Mouse (Mus musculus): ENCODE results near the gene Shb. TPM values are rescaled to one million over a fixed set of nuclear protein-coding genes. Genes with fewer than 3 reads are reported as not detected.
A peak's percentile ranks its signal among the peaks of the same experiment; 100 is the strongest.

The Shb gene
- polyA plus RNA-seq, 1 experiment from 2014 or later = 5.5 TPM

- ATAC-seq (ENCODE audit: low FRiP score, low TSS enrichment) (no peak), DNase-seq (ENCODE audit: low spot score) (no peak)
- TF ChIP-seq CTCF (IDR thresholded peaks at IDR 0.05; ENCODE audit: low read depth) (no peak), EP300 (optimal IDR thresholded peaks at IDR 0.05) (no peak)
- Histone ChIP-seq H3K4me3 (ENCODE audit: low read depth, low read length) (no peak overlapping the region), H3K4me1 (replicated peaks; ENCODE audit: control insufficient read depth, insufficient read depth) (peaks cover 11% of the 10 kb centered on the region), H3K36me3 (ENCODE audit: control insufficient read depth, insufficient read depth, low read length) (no peaks in the 10 kb centered on the region), H3K27me3 (ENCODE audit: control insufficient read depth, insufficient read depth, low read length) (no peaks in the 10 kb centered on the region), H3K9ac (ENCODE audit: low read length) (no peak overlapping the region), H3K4me2 (replicated peaks; ENCODE audit: low read depth) (no peak overlapping the region), H3K9me3 (ENCODE audit: control insufficient read depth, low read length) (no peaks in the 10 kb centered on the region), H3K27ac (replicated peaks) (peak overlapping the region; percentile 61; the same call in 1 of the 2 replicates)
- 66% methylated on average over 12 of the region's 12 CpGs for WGBS
Observed at GRCm38 (mm10) chr4:45467115-45467912, 65.0 kb downstream of the Shb start.

DNA sequence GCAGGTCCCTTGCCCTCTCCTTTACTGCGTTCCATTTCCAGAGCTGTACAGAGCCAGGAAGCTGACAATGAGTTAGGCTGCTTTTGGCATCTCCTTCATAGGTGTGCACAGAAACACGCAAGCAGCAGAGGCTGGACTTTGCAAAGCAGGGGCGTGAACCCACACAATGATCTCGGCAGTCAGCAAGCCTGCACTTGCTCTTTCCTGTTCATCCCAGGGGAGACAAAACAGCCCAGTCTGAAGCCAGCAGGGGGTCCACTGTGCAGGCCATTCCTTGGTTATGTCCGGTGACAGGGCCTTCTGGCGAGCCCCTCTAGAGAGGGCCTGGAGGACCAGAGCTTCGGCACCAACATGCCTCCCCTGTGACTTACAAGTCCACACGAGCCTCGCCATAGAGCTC, 67.3 kb downstream of the Shb start:
- WGBS = 62% methylated on average over 9 of the region's 9 CpGs
- no peak overlapping the region for H3K9ac ChIP-seq (ENCODE audit: low read length)
- no peaks in the 10 kb centered on the region for H3K27me3 ChIP-seq (ENCODE audit: control insufficient read depth, insufficient read depth, low read length)
- peak overlapping the region; percentile 53 for H3K27ac ChIP-seq (replicated peaks)
- H3K4me2 ChIP-seq (replicated peaks; ENCODE audit: low read depth) = no peak overlapping the region
- no peak for ATAC-seq (ENCODE audit: low FRiP score, low TSS enrichment)
- no peaks in the 10 kb centered on the region for H3K9me3 ChIP-seq (ENCODE audit: control insufficient read depth, low read length)
- no peak for DNase-seq (ENCODE audit: low spot score)
- H3K4me3 ChIP-seq (ENCODE audit: low read depth, low read length) = no peak overlapping the region
- H3K36me3 ChIP-seq (ENCODE audit: control insufficient read depth, insufficient read depth, low read length) = no peaks in the 10 kb centered on the region
- peaks cover 4% of the 10 kb centered on the region; the same call in 1 of the 2 replicates for H3K4me1 ChIP-seq (replicated peaks; ENCODE audit: control insufficient read depth, insufficient read depth)
- TF ChIP-seq EP300 (optimal IDR thresholded peaks at IDR 0.05) = no peak
- no peak for TF ChIP-seq CTCF (IDR thresholded peaks at IDR 0.05; ENCODE audit: low read depth)

DNA sequence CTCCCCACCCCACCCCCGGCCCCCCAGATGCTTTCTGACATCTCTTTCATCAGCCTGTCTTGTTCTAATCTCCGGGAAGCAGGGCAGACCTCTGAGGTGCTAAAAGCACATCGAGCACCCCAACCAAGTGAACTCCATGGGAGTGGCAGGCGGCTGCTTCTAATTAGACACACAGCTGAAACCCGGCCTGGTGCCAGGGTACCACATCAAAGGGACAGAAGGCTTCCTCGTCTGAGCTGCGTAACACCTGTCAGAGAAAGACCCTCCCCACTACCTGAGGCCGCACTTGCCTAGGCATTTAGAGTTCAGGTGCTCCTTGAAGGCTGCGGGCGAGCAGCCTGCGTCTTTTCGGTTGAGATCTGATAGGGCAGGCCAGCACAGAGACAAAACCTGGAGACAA, 67.7 kb downstream of the Shb start:
- WGBS = 59% methylated on average over 12 of the region's 12 CpGs
- Histone ChIP-seq H3K9ac (ENCODE audit: low read length) (no peak overlapping the region), H3K9me3 (ENCODE audit: control insufficient read depth, low read length) (no peaks in the 10 kb centered on the region), H3K4me2 (replicated peaks; ENCODE audit: low read depth) (no peak overlapping the region), H3K27ac (replicated peaks) (peak overlapping the region; percentile 53), H3K4me3 (ENCODE audit: low read depth, low read length) (no peak overlapping the region), H3K36me3 (ENCODE audit: control insufficient read depth, insufficient read depth, low read length) (no peaks in the 10 kb centered on the region), H3K27me3 (ENCODE audit: control insufficient read depth, insufficient read depth, low read length) (no peaks in the 10 kb centered on the region), H3K4me1 (replicated peaks; ENCODE audit: control insufficient read depth, insufficient read depth) (peaks cover 4% of the 10 kb centered on the region; the same call in 1 of the 2 replicates)
- DNase-seq (ENCODE audit: low spot score) (no peak), ATAC-seq (ENCODE audit: low FRiP score, low TSS enrichment) (no peak)
- TF ChIP-seq CTCF (IDR thresholded peaks at IDR 0.05; ENCODE audit: low read depth) (no peak), EP300 (optimal IDR thresholded peaks at IDR 0.05) (no peak)

DNA sequence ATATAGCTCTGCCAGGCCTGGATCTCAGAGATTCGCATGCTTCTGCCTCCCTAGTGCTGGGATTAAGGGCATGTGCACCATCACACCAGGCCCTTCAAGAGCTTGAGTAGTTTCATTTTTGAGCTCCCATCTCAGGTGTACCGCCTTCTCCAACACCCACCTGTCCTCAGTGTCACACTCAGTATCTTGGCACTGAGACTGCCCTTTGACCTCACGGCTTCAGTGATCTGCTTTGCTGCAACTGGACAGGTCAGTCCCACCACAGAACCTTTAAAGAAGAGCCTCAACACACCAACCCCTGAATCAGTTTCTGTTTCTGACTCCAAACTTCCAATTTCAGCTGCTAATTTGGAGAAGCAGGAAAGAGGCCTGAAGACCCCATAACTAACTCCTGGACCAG, 68.1 kb downstream of the Shb start:
- H3K4me2 ChIP-seq (replicated peaks; ENCODE audit: low read depth) = no peak overlapping the region
- H3K27ac ChIP-seq (replicated peaks) = peak overlapping the region; percentile 53; the same call in 1 of the 2 replicates
- H3K4me1 ChIP-seq (replicated peaks; ENCODE audit: control insufficient read depth, insufficient read depth) = peaks cover 4% of the 10 kb centered on the region; the same call in 1 of the 2 replicates
- H3K27me3 ChIP-seq (ENCODE audit: control insufficient read depth, insufficient read depth, low read length) = no peaks in the 10 kb centered on the region
- DNase-seq (ENCODE audit: low spot score) (no peak), ATAC-seq (ENCODE audit: low FRiP score, low TSS enrichment) (no peak)
- no peaks in the 10 kb centered on the region for H3K36me3 ChIP-seq (ENCODE audit: control insufficient read depth, insufficient read depth, low read length)
- no peaks in the 10 kb centered on the region for H3K9me3 ChIP-seq (ENCODE audit: control insufficient read depth, low read length)
- TF ChIP-seq CTCF (IDR thresholded peaks at IDR 0.05; ENCODE audit: low read depth) (no peak), EP300 (optimal IDR thresholded peaks at IDR 0.05) (no peak)
- no peak overlapping the region for H3K9ac ChIP-seq (ENCODE audit: low read length)
- no peak overlapping the region for H3K4me3 ChIP-seq (ENCODE audit: low read depth, low read length)
- WGBS = 90% methylated on average over 3 of the region's 3 CpGs

GRCm38 (mm10) chr4:45462628-45463027, 69.6 kb downstream of the Shb start:
- 92% methylated on average over 5 of the region's 5 CpGs for WGBS
- TF ChIP-seq CTCF (IDR thresholded peaks at IDR 0.05; ENCODE audit: low read depth) = peak; percentile 31
- no peak for TF ChIP-seq EP300 (optimal IDR thresholded peaks at IDR 0.05)
- DNase-seq (ENCODE audit: low spot score) = no peak
- Histone ChIP-seq H3K9ac (ENCODE audit: low read length) (no peak overlapping the region), H3K4me2 (replicated peaks; ENCODE audit: low read depth) (no peak overlapping the region), H3K4me1 (replicated peaks; ENCODE audit: control insufficient read depth, insufficient read depth) (peaks cover 5% of the 10 kb centered on the region; the same call in 1 of the 2 replicates), H3K27ac (replicated peaks) (no peak overlapping the region), H3K4me3 (ENCODE audit: low read depth, low read length) (no peak overlapping the region), H3K36me3 (ENCODE audit: control insufficient read depth, insufficient read depth, low read length) (0 out of 2 replicates have a peak, but pooled peaks cover 2% of the 10 kb centered on the region), H3K27me3 (ENCODE audit: control insufficient read depth, insufficient read depth, low read length) (no peaks in the 10 kb centered on the region), H3K9me3 (ENCODE audit: control insufficient read depth, low read length) (no peaks in the 10 kb centered on the region)
- ATAC-seq (ENCODE audit: low FRiP score, low TSS enrichment) = no peak

- no peak overlapping the region for H3K4me2 ChIP-seq (replicated peaks; ENCODE audit: low read depth)
- 51% methylated on average over 7 of the region's 7 CpGs for WGBS
Observed at GRCm38 (mm10) chr4:45461661-45462060, 70.6 kb downstream of the Shb start.

More at GRCm38 (mm10) chr4:45461661-45462060, 70.6 kb downstream of the Shb start:
- no peak overlapping the region for H3K9ac ChIP-seq (ENCODE audit: low read length)
- H3K27me3 ChIP-seq (ENCODE audit: control insufficient read depth, insufficient read depth, low read length) = no peaks in the 10 kb centered on the region
- ATAC-seq (ENCODE audit: low FRiP score, low TSS enrichment) (no peak), DNase-seq (ENCODE audit: low spot score) (no peak)
- peaks cover 5% of the 10 kb centered on the region; the same call in 1 of the 2 replicates for H3K4me1 ChIP-seq (replicated peaks; ENCODE audit: control insufficient read depth, insufficient read depth)
- no peaks in the 10 kb centered on the region for H3K9me3 ChIP-seq (ENCODE audit: control insufficient read depth, low read length)
- peaks cover 7% of the 10 kb centered on the region; the same call in 1 of the 2 replicates for H3K36me3 ChIP-seq (ENCODE audit: control insufficient read depth, insufficient read depth, low read length)
- H3K27ac ChIP-seq (replicated peaks) = no peak overlapping the region
- no peak for TF ChIP-seq CTCF (IDR thresholded peaks at IDR 0.05; ENCODE audit: low read depth)
- TF ChIP-seq EP300 (optimal IDR thresholded peaks at IDR 0.05) = no peak
- H3K4me3 ChIP-seq (ENCODE audit: low read depth, low read length) = no peak overlapping the region

All from stomach, postnatal 0 days (tissue).